Mouse (Mus musculus) CH12.LX (cell line): ENCODE measurements around the gene Trarg1. TPM values are rescaled to one million over a fixed set of nuclear protein-coding genes. Genes with fewer than 3 reads are reported as not detected.
A peak's percentile ranks its signal among the peaks of the same experiment; 100 is the strongest.

Experiments
- DNase-seq: peaks from one replicate; pipeline ENCODE4 v3.0.0-alpha.2; 2013; ENCODE audit errors: extremely low read depth
- H3K27ac ChIP-seq: 2 replicates; pipeline ENCODE4 v1.5.1; 2012; ENCODE audit warnings: low read depth, mild to moderate bottlenecking, control low read depth, moderate library complexity; ENCODE audit not compliant: insufficient read depth
- H3K27me3 ChIP-seq: replicated peaks from 2 replicates; pipeline ENCODE3; 2012; ENCODE audit warnings: inconsistent platforms
- H3K36me3 ChIP-seq, 2 experiments: replicated peaks in 1 of 2; 2 replicates each; pipeline versions ENCODE3 to v1.6.1; 2012; ENCODE audit warnings: inconsistent platforms in 1 of 2, low read length in 1 of 2, mild to moderate bottlenecking in 1 of 2, mixed read lengths in 1 of 2, moderate library complexity in 1 of 2; ENCODE audit not compliant: control insufficient read depth in 1 of 2, insufficient read depth in 1 of 2
- H3K4me1 ChIP-seq, 2 experiments: 2 replicates each; pipeline ENCODE4 v1.6.1; 2012; ENCODE audit warnings: inconsistent platforms in 1 of 2, moderate library complexity in 1 of 2; ENCODE audit not compliant: insufficient read depth in 2 of 2, control insufficient read depth in 1 of 2
- H3K4me2 ChIP-seq: 2 replicates; pipeline ENCODE4 v1.6.1; 2012; ENCODE audit warnings: low read depth, mild to moderate bottlenecking, control low read depth; ENCODE audit not compliant: poor library complexity, insufficient read depth, severe bottlenecking
- H3K4me3 ChIP-seq, 3 experiments: fragments of 150-350 bp in 1 of 3; sonication (generic) in 1 of 3; replicated peaks in 1 of 3; 2 replicates each; pipeline versions ENCODE3 to v1.5.1; 2011 to 2012; ENCODE audit warnings: low read depth in 2 of 3, low read length in 2 of 3, mild to moderate bottlenecking in 2 of 3, moderate library complexity in 2 of 3, control low read depth in 1 of 3, improper control_type of control experiment in 1 of 3, inconsistent platforms in 1 of 3, mixed read lengths in 1 of 3; ENCODE audit not compliant: poor library complexity in 1 of 3
- H3K79me2 ChIP-seq: replicated peaks from 2 replicates; pipeline ENCODE4 v1.6.1; 2012; ENCODE audit warnings: mild to moderate bottlenecking, moderate library complexity; ENCODE audit not compliant: control insufficient read depth, poor library complexity, insufficient read depth, severe bottlenecking; ENCODE audit errors: extremely low read depth
- H3K9ac ChIP-seq: 2 replicates; pipeline ENCODE4 v1.6.1; 2012; ENCODE audit warnings: low read depth, mild to moderate bottlenecking, control low read depth, moderate library complexity; ENCODE audit not compliant: insufficient read depth
- H3K9me3 ChIP-seq: replicated peaks from 2 replicates; pipeline ENCODE3; 2012; ENCODE audit warnings: low read length, inconsistent platforms, mixed read lengths
- BHLHE40 ChIP-seq: IDR thresholded peaks from 2 replicates; pipeline ENCODE4 v1.6.1; 2011; ENCODE audit warnings: mild to moderate bottlenecking, low read depth, low read length, improper control_type of control experiment
- CHD2 ChIP-seq: IDR thresholded peaks from 2 replicates; pipeline ENCODE4 v1.6.1; 2011; ENCODE audit warnings: low read length, improper control_type of control experiment
- CTCF ChIP-seq, 2 experiments: IDR thresholded peaks in 1 of 2; conservative IDR thresholded peaks in 1 of 2; 2 replicates each; pipeline ENCODE4 v1.5.1; 2011 to 2012; ENCODE audit warnings: low read depth in 2 of 2, low read length in 2 of 2, improper control_type of control experiment in 1 of 2, inconsistent platforms in 1 of 2, mild to moderate bottlenecking in 1 of 2, moderate library complexity in 1 of 2
- ETS1 ChIP-seq: conservative IDR thresholded peaks from 2 replicates; pipeline ENCODE4 v1.6.1; 2012; ENCODE audit warnings: low read depth, mild to moderate bottlenecking, inconsistent platforms, low read length, improper control_type of control experiment, moderate library complexity
- GABPA ChIP-seq: IDR thresholded peaks from 2 replicates; pipeline ENCODE4 v1.6.1; 2012; ENCODE audit warnings: low read depth, low read length, improper control_type of control experiment, inconsistent platforms; ENCODE audit not compliant: insufficient replicate concordance
- MAFK ChIP-seq: IDR thresholded peaks from 2 replicates; pipeline ENCODE4 v1.6.1; 2011; ENCODE audit warnings: low read length, improper control_type of control experiment; ENCODE audit not compliant: insufficient replicate concordance
- MAX ChIP-seq: IDR thresholded peaks from 2 replicates; pipeline ENCODE4 v1.6.1; 2011; ENCODE audit warnings: low read length, improper control_type of control experiment
- MAZ ChIP-seq: IDR thresholded peaks from 2 replicates; pipeline ENCODE4 v1.6.1; 2012; ENCODE audit warnings: low read depth, mild to moderate bottlenecking, inconsistent platforms, low read length, improper control_type of control experiment, moderate library complexity
- MXI1 ChIP-seq: IDR thresholded peaks from 2 replicates; pipeline ENCODE4 v1.6.1; 2011; ENCODE audit warnings: mild to moderate bottlenecking, low read depth, low read length, improper control_type of control experiment
- MYC ChIP-seq: IDR thresholded peaks from 2 replicates; pipeline ENCODE4 v1.6.1; 2011; ENCODE audit warnings: low read depth, mild to moderate bottlenecking, improper control_type of control experiment, low read length
- NRF1 ChIP-seq: IDR thresholded peaks from 2 replicates; pipeline ENCODE4 v1.6.1; 2014; ENCODE audit warnings: low read depth, mild to moderate bottlenecking, inconsistent platforms, low read length, improper control_type of control experiment, moderate library complexity
- POLR2A ChIP-seq: IDR thresholded peaks from 2 replicates; pipeline ENCODE4 v1.6.1; 2011; ENCODE audit warnings: low read depth, mild to moderate bottlenecking, improper control_type of control experiment, low read length
- POLR2AphosphoS2 ChIP-seq: IDR thresholded peaks from 2 replicates; pipeline ENCODE4 v1.6.1; 2011; ENCODE audit warnings: low read depth, low read length, improper control_type of control experiment
- RAD21 ChIP-seq: IDR thresholded peaks from 2 replicates; pipeline ENCODE4 v1.6.1; 2011; ENCODE audit warnings: low read depth, mild to moderate bottlenecking, low read length, improper control_type of control experiment, moderate library complexity
- SIN3A ChIP-seq: IDR thresholded peaks from 2 replicates; pipeline ENCODE4 v1.6.1; 2012; ENCODE audit warnings: low read length, improper control_type of control experiment, inconsistent platforms
- SMC3 ChIP-seq: IDR thresholded peaks from 2 replicates; pipeline ENCODE4 v1.6.1; 2011; ENCODE audit warnings: low read depth, low read length, improper control_type of control experiment
- TBP ChIP-seq: conservative IDR thresholded peaks from 2 replicates; pipeline ENCODE4 v1.6.1; 2011; ENCODE audit warnings: low read depth, low read length, improper control_type of control experiment
- TCF12 ChIP-seq: IDR thresholded peaks from 2 replicates; pipeline ENCODE4 v1.6.1; 2014; ENCODE audit warnings: low read depth, mild to moderate bottlenecking, inconsistent platforms, low read length, improper control_type of control experiment
- USF2 ChIP-seq: conservative IDR thresholded peaks from 2 replicates; pipeline ENCODE4 v1.6.1; 2011; ENCODE audit warnings: low read depth, low read length, improper control_type of control experiment
- ZC3H11A ChIP-seq: IDR thresholded peaks from 2 replicates; pipeline ENCODE4 v1.6.1; 2012; ENCODE audit warnings: low read depth, mild to moderate bottlenecking, inconsistent platforms, low read length, improper control_type of control experiment
- ZKSCAN1 ChIP-seq: IDR thresholded peaks from 2 replicates; pipeline ENCODE4 v1.6.1; 2012; ENCODE audit warnings: low read depth, inconsistent platforms, low read length, improper control_type of control experiment, borderline replicate concordance
- dilution Hi-C: fragments of 300-500 bp; cut with MboI; formaldehyde crosslinking; loops from 2 replicates; pipeline ENCODE4 v1.14.3; 2020; ENCODE audit warnings: low sequenced_read_pairs; ENCODE audit not compliant: extremely low pct_unique_long_range_greater_than_20kb, extremely low pct_ligation_motif_present
- in situ Hi-C: fragments of 300-500 bp; cut with MboI; formaldehyde crosslinking; loops from 3 replicates; pipeline ENCODE4 v1.14.3; 2019; ENCODE audit warnings: low sequenced_read_pairs, low pct_ligation_motif_present, low pct_unique_long_range_greater_than_20kb, mixed read lengths
- polyA plus RNA-seq: library from polyadenylated mRNA; unstranded; fragments of >175 nt; gene quantifications from 2 replicates; pipeline ENCODE4 v1.2.1, GENCODE M21; 2012; ENCODE audit warnings: low read depth; ENCODE audit not compliant: insufficient read length
- total RNA-seq, 2 experiments: library from RNA; depleted of rRNA; stranded (reverse); fragments of 300-350 nt in 1 of 2; fragments of >200 nt in 1 of 2; gene quantifications; 2 replicates each; pipeline ENCODE4 v1.2.3; 2012 to 2014

Gene Trarg1
- total and polyA plus RNA-seq, 3 experiments: not detected

- H3K36me3 ChIP-seq: no peaks in the 10 kb centered on the region
- peaks cover 8% of the 10 kb centered on the region for H3K9me3 ChIP-seq
- H3K27me3 ChIP-seq: peaks cover 57% of the 10 kb centered on the region
- peaks cover 4 to 10% of the 10 kb centered on the region in 2 experiments for H3K4me1 ChIP-seq
- H3K4me3 ChIP-seq: no peak overlapping the region
- no peak overlapping the region for H3K9ac ChIP-seq
- no peaks in the 10 kb centered on the region for H3K79me2 ChIP-seq
- H3K27ac ChIP-seq: no peak overlapping the region
- dilution Hi-C loops: no loop called here
- TF ChIP-seq POLR2AphosphoS2 (no peak), SMC3 (no peak), MAFK (no peak), POLR2A (no peak), TBP (no peak)
- TF ChIP-seq, all 38 proteins: peak for 0
- in situ Hi-C loops: no loop called here
- H3K4me2 ChIP-seq: no peak overlapping the region
- DNase-seq: no peak
Observed at GRCm38 (mm10) chr11:76708881-76709280, 29.3 kb downstream of the Trarg1 start.

GRCm38 (mm10) chr11:76709625-76710452 lies 30.2 kb downstream of the Trarg1 start:
- TF ChIP-seq POLR2A (no peak), ETS1 (peak; percentile 19; the same call in 1 of the 2 replicates), CHD2 (0 out of 2 replicates have a peak, but pooled peaks have one; percentile 13), ZC3H11A (no peak), SIN3A (no peak), USF2 (no peak), MAZ (no peak), ZKSCAN1 (peak; percentile 82), BHLHE40 (no peak), RAD21 (no peak), CTCF (conservative IDR thresholded peaks at IDR 0.05 in 1 of 2, IDR thresholded peaks at IDR 0.05 in 1 of 2; ENCODE audit: low read depth in 2 of 2, low read length in 2 of 2) (no peak), MAFK (no peak), NRF1 (no peak), MXI1 (no peak), MYC (no peak), MAX (no peak), GABPA (no peak), TCF12 (no peak)
- Histone ChIP-seq H3K79me2 (no peaks in the 10 kb centered on the region), H3K4me3 (no peak overlapping the region), H3K4me1 (peaks cover 4 to 10% of the 10 kb centered on the region in 2 experiments), H3K9ac (no peak overlapping the region), H3K4me2 (peak overlapping the region; percentile 13; the same call in 1 of the 2 replicates), H3K27me3 (peaks cover 57% of the 10 kb centered on the region), H3K9me3 (peaks cover 8% of the 10 kb centered on the region), H3K36me3 (no peaks in the 10 kb centered on the region), H3K27ac (no peak overlapping the region)
- in situ Hi-C loops (no loop called here), dilution Hi-C loops (no loop called here)
- peak; percentile 30 for DNase-seq
